Mouse (Mus musculus) thymus, adult 2 months (tissue): Measurements from ENCODE around the gene Ttc39a.

Source experiments
- CTCF ChIP-seq: fragments of 200-500 bp; IDR thresholded peaks from 2 replicates; pipeline ENCODE4 v1.5.1; 2012; ENCODE audit warnings: mild to moderate bottlenecking, control low read depth, low read length, moderate library complexity, borderline replicate concordance; ENCODE audit not compliant: control insufficient read depth, poor library complexity, insufficient read depth; ENCODE audit errors: extremely low read depth
- POLR2A ChIP-seq: fragments of 200-500 bp; IDR thresholded peaks from 2 replicates; pipeline ENCODE4 v1.6.1; 2012; ENCODE audit warnings: mild to moderate bottlenecking, low read length, control low read depth, moderate library complexity; ENCODE audit not compliant: control insufficient read depth, poor library complexity, insufficient read depth; ENCODE audit errors: extremely low read depth

GRCm38 (mm10) chr4:109445397-109445796 lies 39.0 kb downstream of the Ttc39a start:
- TF ChIP-seq CTCF (no peak), POLR2A (no peak)
